Mouse (Mus musculus) Patski (cell line): ENCODE data around the gene Nxph4. TPM values are rescaled to one million over a fixed set of nuclear protein-coding genes. Genes with fewer than 3 reads are reported as not detected.

ENCODE experiments used
- ATAC-seq: fragments of 100-300 bp; one replicate; pipeline ENCODE4 v1.8.0; 2021
- CTCF ChIA-PET: fragments of 350-600 bp; sonication (Branson Sonifier 250); formaldehyde crosslinking; loops from one replicate; lab custom pipeline; 2022; ENCODE audit warnings: inconsistent platforms; lab: Charles Lee
- POLR2A ChIA-PET: fragments of 350-600 bp; sonication (Branson Sonifier 250); formaldehyde crosslinking; loops from one replicate; lab custom pipeline; 2022; ENCODE audit warnings: antibody characterized with exemption, inconsistent platforms; lab: Charles Lee
- DNase-seq: peaks from one replicate; pipeline ENCODE4 v3.0.0-alpha.2; 2011; ENCODE audit warnings: low read depth, low spot score
- H3K27me3 ChIP-seq: fragments of 371-371 bp; one replicate; pipeline ENCODE4 v1.5.1; 2021
- CTCF ChIP-seq: fragments of 100-300 bp; IDR thresholded peaks from one replicate; pipeline ENCODE4 v1.5.1; 2021
- in situ Hi-C: fragments of 300-500 bp; cut with MboI; formaldehyde crosslinking; loops from 3 replicates; pipeline ENCODE4 v1.11.1; 2018; ENCODE audit warnings: low pct_unique_long_range_greater_than_20kb, mixed read lengths
- polyA plus RNA-seq: library from polyadenylated mRNA; unstranded; gene quantifications from one replicate; pipeline ENCODE4 v1.2.3, GENCODE M21; 2021

The Nxph4 gene
- polyA plus RNA-seq, 1 experiment from 2014 or later, result 6.0 TPM

- DNase-seq, result no peak
- ATAC-seq, result no peak
- H3K27me3 ChIP-seq, result no peaks in the 10 kb centered on the region
- ChIA-PET POLR2A (interaction anchor here (1.6 kb wide), 1 partner anchor 52 kb away, joined by 3 read pairs; no protein-coding TSS in a partner anchor), CTCF (interaction anchor here (1.3 kb wide), 1 partner anchor 66 kb away, joined by 3 read pairs; no protein-coding TSS in a partner anchor)
- no peak for TF ChIP-seq CTCF
- in situ Hi-C loops, result no loop called here
Observed at GRCm38 (mm10) chr10:127570384-127570783, 36.0 kb upstream of the Nxph4 start.

GRCm38 (mm10) chr10:127569450-127569849 is 35.1 kb upstream of the Nxph4 start:
- ChIA-PET CTCF (interaction anchor here (0.6 to 3.3 kb wide), 9 partner anchors 14 to 375 kb away, joined by 3 to 26 read pairs (median 5); partner anchors contain the start of genes Lrp1 and Stat6), POLR2A (interaction anchor here (1.6 kb wide), 1 partner anchor 53 kb away, joined by 3 read pairs; no protein-coding TSS in a partner anchor)
- ATAC-seq (no peak), DNase-seq (peak; percentile 41)
- H3K27me3 ChIP-seq, result no peaks in the 10 kb centered on the region
- no peak for TF ChIP-seq CTCF
- in situ Hi-C loops, result no loop called here

- in situ Hi-C loops, result no loop called here
- CTCF ChIA-PET, result interaction anchor here (1.0 to 3.3 kb wide), 3 partner anchors 53 to 58 kb away, joined by 3 to 26 read pairs (median 3); partner anchors contain the start of gene Lrp1
- POLR2A ChIA-PET, result no interaction called here
Observed at GRCm38 (mm10) chr10:127566553-127567326, 32.4 kb upstream of the Nxph4 start.

GRCm38 (mm10) chr10:127564301-127564700 is 29.9 kb upstream of the Nxph4 start:
- TF ChIP-seq CTCF, result no peak
- in situ Hi-C loops, result no loop called here
- H3K27me3 ChIP-seq, result no peaks in the 10 kb centered on the region
- POLR2A ChIA-PET, result interaction anchor here (0.9 kb wide), 1 partner anchor 70 kb away, joined by 3 read pairs; no protein-coding TSS in a partner anchor
- no peak for ATAC-seq
- CTCF ChIA-PET, result no interaction called here
- DNase-seq, result no peak

More at GRCm38 (mm10) chr10:127566553-127567326, 32.4 kb upstream of the Nxph4 start:
- no peak for ATAC-seq
- DNase-seq, result no peak
- H3K27me3 ChIP-seq, result no peaks in the 10 kb centered on the region
- no peak for TF ChIP-seq CTCF

GRCm38 (mm10) chr10:127563840-127564239 is 29.5 kb upstream of the Nxph4 start:
- in situ Hi-C loops, result no loop called here
- no peaks in the 10 kb centered on the region for H3K27me3 ChIP-seq
- ATAC-seq (no peak), DNase-seq (no peak)
- POLR2A ChIA-PET, result interaction anchor here (0.9 kb wide), 1 partner anchor 71 kb away, joined by 3 read pairs; no protein-coding TSS in a partner anchor
- no peak for TF ChIP-seq CTCF
- CTCF ChIA-PET, result no interaction called here

GRCm38 (mm10) chr10:127561145-127561544 is 26.8 kb upstream of the Nxph4 start:
- in situ Hi-C loops, result no loop called here
- no peaks in the 10 kb centered on the region for H3K27me3 ChIP-seq
- no peak for TF ChIP-seq CTCF
- DNase-seq (no peak), ATAC-seq (no peak)
- POLR2A ChIA-PET, result interaction anchor here (1.4 kb wide), 1 partner anchor 15 kb away, joined by 4 read pairs; no protein-coding TSS in a partner anchor
- CTCF ChIA-PET, result interaction anchor here (0.9 to 2.8 kb wide), 3 partner anchors 24 to 61 kb away, joined by 3 to 8 read pairs (median 4); no protein-coding TSS in a partner anchor

GRCm38 (mm10) chr10:127557397-127557796 is 23.0 kb upstream of the Nxph4 start:
- ChIA-PET CTCF (interaction anchor here (1.3 to 3.8 kb wide), 3 partner anchors 11 to 45 kb away, joined by 5 to 20 read pairs (median 16); no protein-coding TSS in a partner anchor), POLR2A (no interaction called here)
- TF ChIP-seq CTCF, result no peak
- H3K27me3 ChIP-seq, result no peaks in the 10 kb centered on the region
- in situ Hi-C loops, result no loop called here
- DNase-seq (no peak), ATAC-seq (no peak)

- CTCF ChIA-PET, result interaction anchor here (0.9 to 3.8 kb wide), 13 partner anchors 9 to 77 kb away, joined by 3 to 20 read pairs (median 5); partner anchors contain the start of genes Ndufa4l2 and Stac3
- DNase-seq (no peak), ATAC-seq (no peak)
- POLR2A ChIA-PET, result no interaction called here
- in situ Hi-C loops, result no loop called here
- H3K27me3 ChIP-seq, result no peaks in the 10 kb centered on the region
- TF ChIP-seq CTCF, result no peak
Observed at GRCm38 (mm10) chr10:127555703-127556102, 21.3 kb upstream of the Nxph4 start.

GRCm38 (mm10) chr10:127549892-127550291 is 15.5 kb upstream of the Nxph4 start:
- ChIA-PET POLR2A (no interaction called here), CTCF (no interaction called here)
- in situ Hi-C loops, result no loop called here
- ATAC-seq (no peak), DNase-seq (no peak)
- no peaks in the 10 kb centered on the region for H3K27me3 ChIP-seq
- TF ChIP-seq CTCF, result no peak

GRCm38 (mm10) chr10:127548236-127548635 is 13.9 kb upstream of the Nxph4 start:
- no peak for ATAC-seq
- H3K27me3 ChIP-seq, result no peaks in the 10 kb centered on the region
- CTCF ChIA-PET, result interaction anchor here (3.3 kb wide), 1 partner anchor 8 kb away, joined by 16 read pairs; no protein-coding TSS in a partner anchor
- POLR2A ChIA-PET, result no interaction called here
- no peak for DNase-seq
- in situ Hi-C loops, result no loop called here
- no peak for TF ChIP-seq CTCF
